Mouse (Mus musculus) embryonic facial prominence, embryonic 11.5 days (tissue): ENCODE results near the gene Nrm. TPM values are rescaled to one million over a fixed set of nuclear protein-coding genes. Genes with fewer than 3 reads are reported as not detected.
A peak's percentile ranks its signal among the peaks of the same experiment; 100 is the strongest.

Source experiments
- ATAC-seq: fragments of 200-750 bp; cut with Nextera tagmentation; replicated peaks from 2 replicates; pipeline ENCODE4 v1.8.0; 2017; ENCODE audit warnings: low read depth; ENCODE audit not compliant: insufficient number of reproducible peaks, low FRiP score, low TSS enrichment
- DNase-seq: peaks from one replicate; pipeline ENCODE4 v3.0.0-alpha.2; 2015; ENCODE audit warnings: low spot score
- H3K27ac ChIP-seq: fragments of 300-500 bp; sonication (generic); replicated peaks from 2 replicates; pipeline ENCODE4 v1.5.1; 2014; ENCODE audit warnings: mild to moderate bottlenecking, low read depth, low read length, control low read depth
- H3K27me3 ChIP-seq: fragments of 300-500 bp; sonication (generic); 2 replicates; pipeline ENCODE4 v1.6.1; 2014; ENCODE audit warnings: mild to moderate bottlenecking, low read length, moderate library complexity, mixed read lengths; ENCODE audit not compliant: control insufficient read depth, insufficient read depth
- H3K36me3 ChIP-seq: fragments of 300-500 bp; sonication (generic); replicated peaks from 2 replicates; pipeline ENCODE4 v1.6.1; 2014; ENCODE audit warnings: low read depth, mild to moderate bottlenecking, low read length, moderate library complexity, mixed read lengths; ENCODE audit not compliant: control insufficient read depth, insufficient read depth
- H3K4me1 ChIP-seq: fragments of 300-500 bp; sonication (generic); 2 replicates; pipeline ENCODE4 v1.6.1; 2014; ENCODE audit warnings: low read length, mixed read lengths; ENCODE audit not compliant: control insufficient read depth, insufficient read depth
- H3K4me2 ChIP-seq: fragments of 300-500 bp; sonication (generic); 2 replicates; pipeline ENCODE4 v1.6.1; 2014; ENCODE audit warnings: low read depth, mild to moderate bottlenecking, control low read depth, low read length, moderate library complexity
- H3K4me3 ChIP-seq: fragments of 300-500 bp; sonication (generic); 2 replicates; pipeline ENCODE4 v1.5.1; 2014; ENCODE audit warnings: low read depth, low read length, control low read depth
- H3K9ac ChIP-seq: fragments of 300-500 bp; sonication (generic); replicated peaks from 2 replicates; pipeline ENCODE4 v1.6.1; 2014; ENCODE audit warnings: mild to moderate bottlenecking, control low read depth, low read length
- H3K9me3 ChIP-seq: fragments of 300-500 bp; sonication (generic); replicated peaks from 2 replicates; pipeline ENCODE4 v1.6.1; 2016; ENCODE audit warnings: mild to moderate bottlenecking, low read length, inconsistent platforms, mixed read lengths; ENCODE audit not compliant: control insufficient read depth
- WGBS: fragments of 180-500 bp; shearing (Covaris S2); extraction: QIAGEN DNeasy Blood & Tissue Kit; methylation state at CpG from one replicate; pipeline ENCODE4 v1.1.7; 2014; 5-methylcytosine and 5-hydroxymethylcytosine counted together
- polyA plus RNA-seq: library from polyadenylated mRNA; unstranded; fragments of >200 nt; fragmentation: Nextera tagmentation; extraction: Ambion mirVana; gene quantifications from 2 replicates; pipeline ENCODE4 v1.2.1, GENCODE M21; 2014

Gene Nrm
- polyA plus RNA-seq, 1 experiment from 2014 or later: 48.8 TPM

DNA sequence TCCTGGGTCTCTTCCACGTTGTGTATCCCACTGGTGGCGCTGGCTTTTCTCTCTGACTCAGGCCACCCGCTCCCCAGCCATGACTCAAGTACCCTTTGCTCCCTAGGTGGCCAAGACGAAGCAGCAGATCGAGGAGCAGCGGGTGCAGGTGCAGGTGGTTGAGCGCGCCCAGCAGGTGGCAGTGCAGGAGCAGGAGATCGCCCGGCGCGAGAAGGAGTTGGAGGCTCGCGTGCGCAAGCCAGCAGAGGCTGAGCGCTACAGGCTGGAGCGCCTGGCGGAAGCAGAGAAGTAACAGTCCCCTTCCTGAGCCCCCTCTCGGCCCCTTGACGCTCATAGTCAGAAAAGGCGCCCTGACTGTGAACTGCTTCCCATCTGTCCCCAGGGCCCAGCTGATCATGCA lies 31.4 kb upstream of the Nrm start:
- Histone ChIP-seq H3K9me3 (no peaks in the 10 kb centered on the region), H3K27ac (no peak overlapping the region), H3K4me2 (no peak overlapping the region), H3K9ac (no peak overlapping the region), H3K36me3 (peaks cover 6% of the 10 kb centered on the region), H3K27me3 (no peaks in the 10 kb centered on the region), H3K4me3 (no peak overlapping the region), H3K4me1 (0 out of 2 replicates have a peak, but pooled peaks cover under 1% of the 10 kb centered on the region)
- ATAC-seq (peak; percentile 40), DNase-seq (peak; percentile 89)
- WGBS: 3% methylated on average over 21 of the region's 21 CpGs

DNA sequence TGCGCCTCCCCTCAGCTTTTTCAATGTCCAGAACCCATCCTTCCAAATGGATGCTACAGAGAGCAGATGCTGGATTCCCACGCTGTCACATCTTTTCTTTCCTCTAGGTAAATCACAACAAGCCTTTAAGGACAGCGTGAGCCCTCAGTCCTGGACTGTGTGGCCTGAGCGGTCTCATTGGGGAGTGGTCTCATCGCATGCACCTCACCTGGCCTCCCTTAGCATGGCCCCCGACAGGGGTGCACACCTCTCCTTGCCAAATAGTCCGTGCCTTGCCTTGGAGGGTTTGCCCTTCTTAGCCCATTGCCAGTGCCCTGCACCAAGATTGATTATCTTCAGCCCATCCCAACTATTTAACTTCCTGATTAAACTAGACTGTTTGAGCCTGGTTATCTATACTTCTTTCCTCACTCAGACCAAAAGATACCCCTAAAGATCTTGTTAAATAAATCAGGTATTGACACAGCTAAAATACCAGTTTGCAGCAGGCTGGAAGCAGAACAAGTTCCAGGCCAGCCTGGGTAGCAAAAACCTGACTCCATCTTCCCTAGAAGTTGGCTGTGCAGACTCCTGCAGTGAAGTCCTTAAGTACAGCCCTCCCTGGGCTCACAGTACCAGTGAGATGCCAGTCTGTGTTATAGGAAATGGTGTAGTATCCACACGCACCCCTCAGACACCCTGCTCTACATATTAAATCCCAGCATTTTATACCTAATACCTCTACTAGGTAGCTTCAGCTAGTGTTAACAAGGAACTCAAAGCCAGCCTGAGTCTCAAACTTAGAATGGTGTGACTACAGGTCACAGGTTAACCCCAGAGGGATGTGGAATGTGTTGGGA lies 28.5 kb upstream of the Nrm start:
- Histone ChIP-seq H3K4me2 (no peak overlapping the region), H3K27me3 (no peaks in the 10 kb centered on the region), H3K9ac (no peak overlapping the region), H3K36me3 (peaks cover 19% of the 10 kb centered on the region), H3K9me3 (no peaks in the 10 kb centered on the region), H3K4me1 (peaks cover 6% of the 10 kb centered on the region; the same call in 1 of the 2 replicates), H3K4me3 (no peak overlapping the region), H3K27ac (no peak overlapping the region)
- DNase-seq (no peak), ATAC-seq (no peak)
- WGBS: 73% methylated on average over 8 of the region's 8 CpGs

DNA sequence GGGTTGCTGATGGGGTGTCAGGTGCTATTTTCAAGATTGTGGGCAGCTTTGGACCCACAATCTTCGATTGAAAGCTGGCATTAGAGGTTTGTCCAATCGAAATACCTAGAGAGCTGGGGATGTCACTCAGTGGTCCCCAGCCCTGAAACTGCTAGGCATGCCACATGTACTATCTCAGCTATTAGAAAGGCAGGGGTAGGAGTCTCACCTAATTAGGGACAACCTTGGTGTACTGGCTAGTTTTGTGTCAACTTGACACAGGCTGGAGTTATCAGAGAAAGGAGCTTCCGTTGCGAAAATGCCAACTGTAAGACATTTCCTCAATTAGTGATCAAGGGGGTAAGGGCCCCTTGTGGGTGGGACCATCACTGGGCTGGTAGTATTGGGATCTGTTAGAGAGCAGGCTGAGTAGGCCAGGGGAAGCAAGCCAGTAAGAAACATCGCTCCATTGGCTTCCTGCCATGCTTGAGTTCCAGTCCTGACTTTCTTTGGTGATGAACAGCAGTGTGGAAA lies 27.8 kb upstream of the Nrm start:
- H3K36me3 ChIP-seq: peaks cover 19% of the 10 kb centered on the region
- 24% methylated on average over 5 of the region's 5 CpGs for WGBS
- H3K9me3 ChIP-seq: no peaks in the 10 kb centered on the region
- no peak overlapping the region for H3K4me3 ChIP-seq
- H3K27ac ChIP-seq: no peak overlapping the region
- H3K4me2 ChIP-seq: no peak overlapping the region
- ATAC-seq: no peak
- no peaks in the 10 kb centered on the region for H3K27me3 ChIP-seq
- H3K9ac ChIP-seq: no peak overlapping the region
- H3K4me1 ChIP-seq: peaks cover 6% of the 10 kb centered on the region; the same call in 1 of the 2 replicates
- no peak for DNase-seq

DNA sequence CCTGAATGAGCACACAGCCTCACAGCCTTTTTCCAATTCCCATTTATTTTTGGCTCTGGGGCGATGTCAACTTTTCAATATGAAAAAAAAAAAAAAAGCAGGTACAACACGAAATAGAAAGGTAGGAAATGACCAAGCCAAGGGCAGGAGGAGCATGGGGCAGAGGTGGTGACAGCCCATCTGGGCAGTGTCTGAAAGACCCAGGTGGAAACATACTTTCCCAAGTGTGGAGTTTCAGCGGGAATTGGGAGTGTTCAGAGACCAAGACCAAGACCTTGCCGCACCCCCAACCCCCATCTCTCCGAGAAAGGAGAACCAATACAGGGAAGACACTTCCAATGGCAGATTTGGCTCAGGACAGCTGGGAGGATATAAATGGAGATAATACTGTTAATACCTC lies 27.2 kb upstream of the Nrm start:
- 0 out of 2 replicates have a peak overlapping the region, but pooled peaks have one; percentile 14 for H3K4me3 ChIP-seq

DNA sequence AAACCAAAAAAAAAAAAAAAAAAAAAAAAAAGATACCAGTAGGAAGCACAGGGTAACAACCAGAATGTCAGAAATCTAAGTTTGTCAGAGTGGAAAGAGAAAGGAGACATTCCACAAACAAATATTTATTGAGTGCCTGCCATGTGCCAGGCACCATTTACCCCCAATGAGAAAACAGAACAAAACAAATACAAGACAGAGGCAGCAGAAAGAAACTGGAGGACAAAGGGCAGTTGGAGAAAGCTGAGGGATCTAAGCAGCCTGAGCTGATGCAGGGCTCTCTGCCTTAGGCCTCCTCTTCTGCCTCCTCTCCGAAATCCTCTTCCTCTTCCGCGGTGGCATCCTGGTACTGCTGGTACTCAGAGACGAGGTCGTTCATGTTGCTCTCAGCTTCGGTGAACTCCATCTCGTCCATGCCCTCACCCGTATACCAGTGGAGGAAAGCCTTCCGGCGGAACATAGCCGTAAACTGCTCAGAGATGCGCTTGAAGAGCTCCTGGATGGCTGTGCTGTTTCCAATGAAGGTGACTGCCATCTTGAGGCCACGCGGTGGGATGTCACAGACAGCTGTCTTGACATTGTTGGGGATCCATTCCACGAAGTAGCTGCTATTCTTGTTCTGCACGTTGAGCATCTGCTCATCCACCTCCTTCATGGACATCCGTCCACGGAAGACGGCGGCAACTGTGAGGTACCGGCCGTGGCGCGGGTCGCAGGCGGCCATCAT lies 26.3 kb upstream of the Nrm start:
- no peak overlapping the region for H3K27ac ChIP-seq
- WGBS: 80% methylated on average over 26 of the region's 26 CpGs
- H3K4me2 ChIP-seq: peak overlapping the region; percentile 62
- peaks cover 6% of the 10 kb centered on the region; the same call in 1 of the 2 replicates for H3K4me1 ChIP-seq
- H3K36me3 ChIP-seq: peaks cover 19% of the 10 kb centered on the region
- H3K9ac ChIP-seq: no peak overlapping the region; the same call in 1 of the 2 replicates
- no peaks in the 10 kb centered on the region for H3K9me3 ChIP-seq
- H3K27me3 ChIP-seq: no peaks in the 10 kb centered on the region
- DNase-seq (no peak), ATAC-seq (no peak)
- H3K4me3 ChIP-seq: peak overlapping the region; percentile 81

More for the DNA sequence above, 27.2 kb upstream of the Nrm start:
- H3K9me3 ChIP-seq: no peaks in the 10 kb centered on the region
- no peak overlapping the region for H3K9ac ChIP-seq
- peaks cover 6% of the 10 kb centered on the region; the same call in 1 of the 2 replicates for H3K4me1 ChIP-seq
- H3K27me3 ChIP-seq: no peaks in the 10 kb centered on the region
- ATAC-seq: no peak
- 63% methylated on average over 5 of the region's 5 CpGs for WGBS
- H3K27ac ChIP-seq: no peak overlapping the region
- no peak overlapping the region; the same call in 1 of the 2 replicates for H3K4me2 ChIP-seq
- peaks cover 19% of the 10 kb centered on the region for H3K36me3 ChIP-seq
- no peak for DNase-seq

DNA sequence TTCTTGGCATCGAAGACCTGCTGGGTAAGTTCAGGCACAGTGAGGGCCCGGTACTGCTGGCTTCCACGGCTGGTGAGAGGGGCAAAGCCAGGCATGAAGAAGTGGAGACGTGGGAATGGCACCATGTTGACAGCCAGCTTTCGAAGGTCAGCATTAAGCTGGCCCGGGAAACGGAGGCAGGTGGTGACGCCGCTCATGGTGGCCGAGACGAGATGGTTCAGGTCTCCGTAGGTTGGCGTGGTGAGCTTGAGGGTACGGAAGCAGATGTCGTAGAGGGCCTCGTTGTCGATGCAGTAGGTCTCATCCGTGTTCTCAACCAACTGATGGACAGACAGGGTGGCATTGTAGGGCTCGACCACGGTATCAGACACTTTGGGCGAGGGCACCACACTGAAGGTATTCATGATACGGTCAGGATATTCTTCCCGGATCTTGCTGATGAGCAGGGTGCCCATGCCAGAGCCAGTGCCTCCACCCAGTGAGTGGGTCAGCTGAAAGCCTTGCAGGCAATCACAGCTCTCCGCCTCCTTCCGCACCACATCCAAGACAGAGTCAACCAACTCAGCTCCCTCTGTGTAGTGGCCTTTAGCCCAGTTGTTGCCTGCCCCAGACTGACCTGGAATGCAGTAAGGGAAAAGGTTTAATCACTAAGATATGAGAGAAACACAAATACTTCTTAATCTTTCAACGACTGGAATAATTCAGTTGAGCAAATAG lies 25.5 kb upstream of the Nrm start:
- no peak for DNase-seq
- Histone ChIP-seq H3K27ac (no peak overlapping the region), H3K9me3 (no peaks in the 10 kb centered on the region), H3K4me2 (peak overlapping the region; percentile 62), H3K36me3 (peaks cover 19% of the 10 kb centered on the region), H3K4me1 (peaks cover 6% of the 10 kb centered on the region; the same call in 1 of the 2 replicates), H3K4me3 (peak overlapping the region; percentile 81), H3K27me3 (no peaks in the 10 kb centered on the region), H3K9ac (peak overlapping the region; percentile 97)
- 81% methylated on average over 26 of the region's 26 CpGs for WGBS
- ATAC-seq: no peak

DNA sequence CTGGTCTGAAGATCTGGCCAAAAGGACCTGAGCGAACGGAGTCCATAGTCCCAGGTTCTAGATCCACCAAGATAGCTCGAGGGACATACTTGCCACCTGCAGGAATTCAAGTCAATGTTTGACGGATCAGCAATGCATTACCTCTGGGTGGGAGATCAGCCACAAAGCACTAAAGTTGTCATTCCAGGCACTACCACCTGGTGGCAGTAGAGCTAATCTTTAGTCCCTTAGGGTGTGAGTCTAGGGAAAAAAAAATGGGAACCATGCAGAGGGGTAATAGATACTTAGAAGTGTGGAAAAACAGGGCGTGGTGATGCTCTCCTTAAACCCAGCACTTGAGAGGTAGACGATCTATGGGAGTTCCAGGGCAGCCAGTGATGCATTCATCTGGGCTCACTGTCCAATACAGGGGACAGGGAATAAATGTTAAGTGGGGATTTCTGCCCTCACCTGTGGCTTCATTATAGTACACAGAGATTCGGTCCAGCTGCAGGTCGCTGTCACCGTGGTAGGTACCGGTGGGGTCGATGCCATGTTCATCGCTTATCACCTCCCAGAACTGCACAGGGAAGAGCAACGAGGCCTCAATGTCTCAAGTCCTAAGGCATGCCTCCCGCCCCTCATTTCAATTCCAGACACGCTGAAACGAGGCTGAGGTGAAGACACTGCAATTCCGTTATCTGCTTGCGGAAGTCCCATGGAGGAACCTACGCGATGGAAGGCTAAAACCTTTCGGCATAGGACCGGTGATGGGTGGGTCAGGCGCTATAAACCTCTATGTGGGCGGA lies 24.7 kb upstream of the Nrm start:
- WGBS: 9% methylated on average over 24 of the region's 24 CpGs
- peaks cover 6% of the 10 kb centered on the region; the same call in 1 of the 2 replicates for H3K4me1 ChIP-seq
- peaks cover 19% of the 10 kb centered on the region for H3K36me3 ChIP-seq
- peak overlapping the region; percentile 97 for H3K9ac ChIP-seq
- peak; percentile 95 for DNase-seq
- H3K27me3 ChIP-seq: no peaks in the 10 kb centered on the region
- H3K9me3 ChIP-seq: no peaks in the 10 kb centered on the region
- no peak for ATAC-seq
- H3K27ac ChIP-seq: peak overlapping the region; percentile 92; the same call in 1 of the 2 replicates
- H3K4me2 ChIP-seq: peak overlapping the region; percentile 62
- peak overlapping the region; percentile 81 for H3K4me3 ChIP-seq
